Mouse (Mus musculus): ENCODE measurements around the gene Zfp990. TPM values are rescaled to one million over a fixed set of nuclear protein-coding genes. Genes with fewer than 3 reads are reported as not detected.
"Not testable (repeated sequence)": the region's sequence is repeated elsewhere in the genome, so short reads cannot be mapped to it uniquely, and the experiment has no call there.

The Zfp990 gene
- total RNA-seq, 2 experiments from 2014 or later, result 0.39 to 0.41 TPM

GRCm38 (mm10) chr4:145580333-145580732 is 69.8 kb downstream of the Zfp990 start:
- DNase-seq (ENCODE audit: low spot score in 2 of 2); intact Hi-C loops (cut with DNase I): not testable (repeated sequence)

- intact Hi-C loops (cut with DNase I); DNase-seq (ENCODE audit: low spot score in 2 of 2): not testable (repeated sequence)
These were observed 74.5 kb downstream of the Zfp990 start, which contains the start of gene Gm13212 for GRCm38 (mm10) chr4:145585078-145585477. Gene Gm13212, plus strand, starts transcription at chr4:145585166.

GRCm38 (mm10) chr4:145586046-145586445 is 75.5 kb downstream of the Zfp990 start:
- intact Hi-C loops (cut with DNase I), result not testable (repeated sequence)

More at GRCm38 (mm10) chr4:145586046-145586445, 75.5 kb downstream of the Zfp990 start:
- not testable (repeated sequence) for DNase-seq (ENCODE audit: low spot score in 2 of 2)

Other genes with a start within 250 kb of the Zfp990 start
- 1 to 10 TPM in 1 of 2 experiments, under 1 TPM in 1; 0.77 to 1.3 TPM for gene Tnfrsf8, start 195.6 kb upstream of the Zfp990 start, total RNA-seq (2021)
- gene Gm13212, start 74.4 kb downstream of the Zfp990 start, total RNA-seq (2021), result under 1 TPM; 0.22 to 0.23 TPM
- gene Zfp980, start 159.9 kb downstream of the Zfp990 start, total RNA-seq (2021), result under 1 TPM in 1 of 2 experiments, not detected in 1; 0.15 TPM

Data from left cerebral cortex, postnatal 36 days (tissue).